Mouse (Mus musculus) 416B (cell line): Measurements from ENCODE around the gene Rnf148.

Experiments used
- DNase-seq: peaks from one replicate; pipeline ENCODE4 v3.0.0; 2011; ENCODE audit warnings: low read depth

Gene Rnf148

DNA sequence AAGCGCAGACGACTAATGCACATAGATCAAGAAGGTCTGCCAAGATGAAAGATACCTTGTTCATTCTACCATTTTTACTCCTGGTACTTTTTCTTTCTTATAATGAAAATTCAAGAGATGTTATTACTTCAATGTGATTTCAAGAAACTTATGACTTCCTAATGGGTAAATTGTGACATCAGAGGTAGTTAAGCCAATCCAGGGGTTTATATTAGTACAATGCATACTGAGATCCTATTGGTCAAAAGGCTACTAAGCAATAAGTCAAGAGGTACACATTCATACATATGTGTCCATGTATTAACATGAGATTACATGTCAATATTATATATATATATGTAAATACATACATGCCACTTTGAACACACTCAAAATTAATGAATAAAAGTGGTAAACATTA is at the start of gene Rnf148:
Gene Rnf148 (minus strand): TSS at position 101 of the 400 bp plus-strand sequence.
- no peak for DNase-seq

DNA sequence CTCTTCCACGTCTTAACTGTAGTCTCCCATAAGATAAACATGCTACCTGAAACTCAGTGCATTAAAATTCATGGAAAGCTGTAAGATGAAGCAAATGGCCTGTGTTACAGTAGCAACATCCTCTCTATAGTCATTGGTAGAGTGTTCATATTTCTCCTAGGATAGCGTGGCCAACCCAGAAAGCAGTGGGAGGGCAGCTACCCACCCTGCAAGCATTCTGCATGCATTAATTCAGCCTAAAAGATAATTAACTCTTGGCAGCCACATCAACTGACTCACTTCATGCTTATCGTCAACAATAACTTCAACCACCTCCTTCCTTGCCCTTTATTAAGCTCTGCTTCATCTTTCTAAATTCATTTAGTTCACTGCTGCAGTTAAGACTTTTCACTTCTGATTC is 45.9 kb upstream of the Rnf148 start:
- DNase-seq = no peak

DNA sequence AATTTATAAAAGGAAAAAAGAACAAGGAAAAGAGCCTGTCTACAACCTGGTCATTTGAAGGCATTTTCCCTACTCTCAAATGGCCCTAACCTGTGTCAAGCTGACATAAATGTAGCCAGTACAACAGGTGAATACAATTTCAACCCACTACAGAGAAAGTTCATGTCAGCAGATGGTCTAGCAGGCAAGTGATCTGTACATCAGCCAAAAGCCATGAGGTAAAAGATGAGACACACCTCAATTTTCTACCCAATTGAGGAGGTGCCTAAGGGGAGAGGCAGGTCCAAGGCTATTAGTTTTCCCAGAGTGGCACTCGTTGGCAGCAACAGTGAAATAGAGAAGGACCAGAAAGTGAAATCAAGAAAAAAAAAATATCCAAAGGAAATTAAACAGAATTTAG is 23.2 kb upstream of the Rnf148 start:
- DNase-seq = no peak

DNA sequence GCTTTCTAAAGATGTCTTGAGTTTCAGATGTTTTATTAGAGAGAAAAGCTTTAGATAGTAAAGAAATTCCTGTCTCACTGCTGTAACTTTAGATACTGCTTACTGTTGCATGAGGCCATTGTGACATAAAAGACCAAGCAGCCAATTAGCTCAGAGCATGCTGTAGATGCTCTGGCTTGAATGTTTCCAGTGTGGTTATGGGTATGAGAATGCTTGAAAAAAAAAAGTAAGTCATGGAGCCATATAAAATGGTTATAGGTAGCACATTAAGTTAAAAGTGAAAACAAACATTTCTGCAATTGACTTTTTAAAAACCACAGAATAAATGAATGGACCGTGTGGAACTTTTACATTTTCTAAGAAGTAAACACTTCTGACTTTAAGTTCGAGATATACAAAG is 4.7 kb downstream of the Rnf148 start, which contains the start of gene Rnf133:
Gene Rnf133 (minus strand): TSS at position 101 of the 400 bp plus-strand sequence.
- DNase-seq = no peak

DNA sequence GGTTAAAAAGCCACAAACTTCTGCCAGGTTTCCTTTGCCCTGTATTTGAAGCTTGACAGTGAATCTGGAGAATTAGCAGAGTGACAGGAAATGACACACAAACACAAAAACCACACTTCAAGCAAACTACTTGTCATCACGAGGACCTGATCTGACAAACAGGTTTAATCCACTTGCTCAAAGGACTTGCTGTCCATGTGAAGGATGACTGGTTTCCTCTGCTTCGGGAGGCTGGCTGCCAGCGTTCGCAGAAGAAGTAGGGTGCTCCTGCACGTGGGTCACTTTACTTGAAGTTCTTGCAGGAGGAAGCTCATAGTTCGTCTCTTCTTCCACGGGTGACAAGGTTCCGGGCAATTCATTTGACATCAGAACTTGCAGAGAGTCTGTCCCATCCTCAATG is 6.2 kb downstream of the Rnf148 start:
- DNase-seq = peak; percentile 14

DNA sequence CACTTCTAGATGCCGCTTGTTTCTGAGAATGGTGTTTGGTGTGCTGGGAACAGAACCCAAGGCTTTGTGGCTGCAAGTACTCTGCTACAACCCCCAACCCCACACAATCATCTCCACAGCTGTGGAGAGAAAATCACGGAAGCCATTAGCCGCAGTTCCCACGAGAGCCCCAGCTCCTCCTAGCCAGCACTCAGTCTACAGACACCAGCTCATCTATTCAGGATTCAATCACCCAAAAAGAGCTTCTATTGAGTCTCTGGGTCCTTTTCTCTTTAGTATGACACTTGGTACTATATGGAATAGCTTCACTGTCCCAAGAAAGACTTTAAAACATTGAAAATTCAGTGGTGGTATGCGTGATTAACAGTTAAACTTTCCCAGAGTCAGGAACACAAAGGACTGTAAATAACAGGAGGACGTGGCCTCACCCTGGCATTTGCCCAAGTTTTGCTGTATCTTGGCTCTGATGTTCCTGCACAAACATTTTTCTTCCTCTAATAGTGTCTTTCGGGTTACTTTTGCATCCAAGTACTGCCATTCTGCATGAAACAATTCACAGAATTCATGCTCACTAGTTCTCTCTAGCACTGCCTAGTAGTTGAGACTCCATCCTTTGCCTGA is 7.2 kb downstream of the Rnf148 start:
- DNase-seq = no peak

DNA sequence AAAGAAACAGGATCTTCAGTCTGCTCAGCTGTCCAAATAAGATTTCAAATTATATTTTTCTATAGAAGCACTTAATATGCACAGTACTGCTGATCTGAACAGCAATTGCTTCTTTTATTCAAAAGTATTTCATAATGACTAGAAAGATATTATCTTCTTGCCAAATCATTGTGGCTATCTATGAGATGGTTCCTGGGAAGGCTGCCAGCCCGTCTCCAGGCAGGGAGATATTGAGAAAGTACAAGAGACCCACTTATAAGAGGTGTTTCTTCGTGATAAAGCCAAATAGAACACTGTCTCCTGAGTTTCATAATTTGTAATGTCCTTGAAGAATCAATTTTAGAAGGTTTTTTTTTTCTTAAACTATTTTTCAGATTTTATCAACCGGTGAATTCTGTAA is 17.9 kb downstream of the Rnf148 start:
- DNase-seq = peak; percentile 38

DNA sequence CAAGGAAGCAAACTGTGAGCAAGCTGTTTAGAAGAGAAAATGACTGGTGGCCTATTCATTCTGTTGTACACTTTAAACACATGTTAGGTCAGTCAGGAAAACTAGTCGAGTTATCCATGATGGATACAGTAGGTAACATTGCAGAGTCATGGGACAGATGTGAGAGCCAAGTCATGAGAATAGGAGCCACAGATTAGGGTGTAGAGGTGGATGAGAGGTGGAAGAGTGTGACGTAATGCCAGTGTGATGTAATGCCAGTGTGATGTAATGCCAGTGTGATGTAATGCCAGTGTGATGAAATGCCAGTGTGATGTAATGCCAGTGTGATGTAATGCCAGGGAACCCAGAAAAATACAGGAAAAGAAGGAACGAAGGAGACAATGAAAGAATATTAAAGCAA is 19.7 kb downstream of the Rnf148 start:
- peak; percentile 1 for DNase-seq

DNA sequence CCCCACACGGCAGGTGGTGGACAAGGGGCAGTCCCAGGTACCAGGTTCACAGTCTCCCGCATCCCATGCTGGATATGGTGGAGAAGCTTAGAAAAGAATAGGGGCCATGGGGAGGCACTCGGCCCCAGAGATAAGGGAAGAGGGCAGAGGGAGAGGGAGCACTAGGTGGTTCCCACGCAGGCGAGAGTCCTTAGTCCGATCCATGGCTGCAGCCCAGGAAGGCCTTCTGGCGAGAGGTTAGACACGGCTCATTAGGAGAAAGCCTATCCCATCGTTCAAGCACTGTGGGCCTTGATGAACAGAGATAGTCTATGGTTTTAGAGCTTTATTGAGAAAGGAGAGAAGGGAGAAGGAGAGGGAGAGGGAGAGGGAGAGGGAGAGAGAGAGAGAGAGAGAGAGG is 20.9 kb downstream of the Rnf148 start:
- no peak for DNase-seq

DNA sequence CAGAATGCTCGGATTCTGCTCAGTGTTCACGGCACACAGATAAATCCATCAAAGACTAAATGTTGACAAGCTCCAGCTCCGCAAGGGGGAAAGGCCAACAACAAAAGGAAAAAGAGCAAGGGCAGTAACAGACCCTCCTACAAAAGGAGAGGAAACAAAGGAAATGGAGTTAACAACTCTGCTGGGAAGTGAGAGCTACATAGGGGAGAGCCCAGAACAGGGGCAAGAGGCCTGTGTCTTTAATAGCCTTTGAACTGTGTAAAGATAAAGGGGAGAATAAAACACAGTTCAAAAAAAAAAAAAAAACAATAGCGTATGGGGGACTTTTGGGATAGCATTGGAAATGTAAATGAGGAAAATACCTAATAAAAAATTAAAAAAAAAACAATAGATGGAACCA is 24.5 kb downstream of the Rnf148 start:
- DNase-seq = no peak
